Mouse (Mus musculus) retina, postnatal 7 days (tissue): ENCODE results near the gene Sirt4.

ENCODE experiments used
- DNase-seq: peaks from one replicate; pipeline ENCODE4 v3.0.0-alpha.2; 2012; ENCODE audit warnings: low read depth, low spot score

The Sirt4 gene

DNA sequence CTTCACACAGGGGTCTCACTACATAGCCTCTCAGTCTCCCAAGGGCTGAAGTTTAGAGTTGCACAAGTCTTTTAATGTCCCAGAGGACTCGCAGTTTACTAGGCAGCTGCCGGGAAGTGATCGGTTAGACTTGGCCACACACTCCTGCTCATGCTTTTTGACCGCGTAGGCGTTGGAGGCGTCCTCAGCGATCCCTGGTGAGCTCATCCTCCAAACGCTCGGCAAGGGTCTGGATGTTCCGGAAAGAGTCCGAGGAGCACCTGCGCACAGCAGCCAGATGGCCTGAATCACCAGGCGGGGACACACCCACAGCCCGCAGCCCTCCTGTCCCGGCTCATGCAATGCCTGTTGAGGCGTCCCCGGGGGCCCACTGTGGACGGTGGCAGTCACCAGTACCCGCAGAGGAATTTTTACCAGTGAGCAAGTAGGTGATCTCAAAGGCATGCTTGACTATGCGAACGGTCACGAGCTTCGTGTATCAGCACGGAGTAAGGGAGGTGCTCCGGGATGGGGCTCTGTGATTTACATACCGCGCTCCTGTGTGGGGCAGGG, 7.3 kb upstream of the Sirt4 start:
- no peak for DNase-seq

DNA sequence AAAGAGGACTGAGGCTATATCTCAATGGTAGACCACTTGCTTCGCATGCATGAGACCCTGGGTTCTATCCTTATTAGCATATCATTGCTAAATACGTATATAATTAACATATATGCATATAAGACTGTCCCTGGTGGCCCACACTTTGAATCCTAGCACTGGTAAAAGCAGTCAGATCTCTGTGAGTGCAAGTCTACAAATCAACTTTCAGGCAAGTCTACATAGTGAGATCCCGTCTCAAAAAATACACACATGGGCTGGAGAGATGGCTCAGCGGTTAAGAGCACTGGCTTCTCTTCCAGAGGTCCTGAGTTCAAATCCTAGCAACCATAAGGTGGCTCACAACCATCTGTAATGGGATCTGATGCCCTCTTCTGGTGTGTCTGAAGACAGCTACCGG, 6.6 kb upstream of the Sirt4 start:
- no peak for DNase-seq

DNA sequence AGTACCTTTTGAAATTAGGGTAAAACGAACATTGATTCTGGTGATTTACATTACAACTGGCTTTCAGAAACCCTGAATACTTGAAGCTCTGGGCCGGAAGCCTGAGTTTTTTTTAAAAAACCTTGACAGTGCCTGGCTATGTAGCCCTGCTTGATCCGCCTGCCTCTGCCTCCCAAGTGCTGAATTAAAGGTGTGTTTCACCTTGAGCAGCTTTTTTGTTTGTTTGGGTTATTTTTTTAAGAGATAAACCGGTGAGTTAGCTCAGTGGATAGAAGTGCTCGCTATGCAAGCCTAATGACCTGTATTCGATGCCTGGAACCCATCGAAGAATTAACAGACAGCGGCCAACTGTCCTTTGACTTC, 6.1 kb upstream of the Sirt4 start:
- no peak for DNase-seq

DNA sequence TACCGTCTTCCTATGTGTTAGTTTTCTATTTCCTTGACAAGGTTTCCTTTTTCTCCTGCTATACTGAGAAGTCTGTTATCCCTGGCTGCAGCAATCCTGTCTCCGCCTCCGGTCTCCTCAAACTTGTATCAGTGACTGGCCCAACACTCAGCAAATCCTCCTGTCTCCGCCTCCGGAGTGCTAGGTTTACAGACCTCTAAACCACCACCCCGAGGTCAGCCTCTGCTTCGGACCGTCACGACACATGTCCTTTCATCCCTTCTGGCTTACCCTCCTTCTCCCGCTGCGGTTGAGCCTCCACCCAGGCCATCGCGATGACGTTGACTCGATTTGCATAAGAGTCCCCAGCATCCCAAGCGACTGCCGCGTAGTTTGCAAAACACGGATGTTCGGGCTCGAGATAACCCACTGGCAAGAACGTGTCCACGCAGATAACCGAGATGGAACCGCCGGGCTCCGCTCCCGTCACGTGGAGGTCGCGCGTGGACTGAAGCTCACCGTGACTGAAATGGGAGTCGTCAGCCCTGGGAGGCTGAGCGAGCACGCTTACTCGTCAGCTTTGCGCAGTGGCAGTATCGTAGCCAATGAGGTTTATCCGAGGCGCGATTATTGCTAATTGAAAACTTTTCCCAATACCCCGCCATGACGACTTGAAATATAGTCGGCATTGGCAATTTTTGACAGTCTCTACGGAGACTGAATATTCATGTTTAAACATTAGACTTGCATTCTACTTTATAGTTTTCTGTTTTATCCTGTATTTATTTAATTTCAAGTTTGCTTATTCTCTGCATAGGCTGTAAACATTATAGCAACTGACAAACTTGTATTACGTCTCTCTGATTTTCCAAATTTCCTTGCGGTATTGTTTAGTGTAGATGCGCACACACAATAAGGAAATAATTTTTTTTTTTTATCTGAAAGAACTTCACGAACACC, 5.4 kb upstream of the Sirt4 start:
- peak; percentile 96 for DNase-seq

DNA sequence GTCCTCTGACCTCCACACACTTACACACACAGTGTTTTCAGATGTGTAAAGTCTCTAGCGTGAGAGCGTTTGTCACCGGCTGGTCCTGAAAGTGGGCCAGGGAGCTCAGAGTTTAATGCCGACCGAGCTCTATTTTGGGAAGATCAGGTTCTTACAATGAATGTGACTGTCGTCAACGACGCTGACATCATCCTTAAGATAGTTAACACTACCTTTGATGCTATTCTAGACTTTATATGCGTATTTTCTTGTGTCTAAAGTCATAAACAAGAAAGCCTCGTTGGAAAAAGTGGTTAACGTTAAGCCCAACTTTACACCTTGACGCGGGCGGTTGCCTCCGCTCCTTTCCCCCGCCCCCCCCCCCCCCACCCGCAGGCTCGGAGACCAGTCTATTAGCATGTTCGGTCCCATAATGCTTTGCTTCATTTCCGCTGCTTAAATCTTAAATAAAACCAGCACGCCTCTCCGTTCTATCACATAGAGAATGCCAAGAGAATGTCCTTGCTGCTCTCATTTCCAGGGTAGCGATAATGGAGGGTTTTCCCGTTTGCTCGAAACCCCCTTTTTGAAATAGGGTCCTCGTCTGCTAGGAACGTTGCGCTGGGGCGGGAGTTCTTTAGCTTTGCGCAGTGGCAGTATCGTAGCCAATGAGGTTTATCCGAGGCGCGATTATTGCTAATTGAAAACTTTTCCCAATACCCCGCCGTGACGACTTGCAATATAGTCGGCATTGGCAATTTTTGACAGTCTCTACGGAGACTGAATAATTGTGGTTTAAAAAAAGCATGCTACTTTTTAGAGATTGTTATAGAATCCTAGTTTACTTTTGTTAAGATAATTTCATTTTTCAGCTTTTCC, 4.5 kb upstream of the Sirt4 start:
- DNase-seq: peak; percentile 81

DNA sequence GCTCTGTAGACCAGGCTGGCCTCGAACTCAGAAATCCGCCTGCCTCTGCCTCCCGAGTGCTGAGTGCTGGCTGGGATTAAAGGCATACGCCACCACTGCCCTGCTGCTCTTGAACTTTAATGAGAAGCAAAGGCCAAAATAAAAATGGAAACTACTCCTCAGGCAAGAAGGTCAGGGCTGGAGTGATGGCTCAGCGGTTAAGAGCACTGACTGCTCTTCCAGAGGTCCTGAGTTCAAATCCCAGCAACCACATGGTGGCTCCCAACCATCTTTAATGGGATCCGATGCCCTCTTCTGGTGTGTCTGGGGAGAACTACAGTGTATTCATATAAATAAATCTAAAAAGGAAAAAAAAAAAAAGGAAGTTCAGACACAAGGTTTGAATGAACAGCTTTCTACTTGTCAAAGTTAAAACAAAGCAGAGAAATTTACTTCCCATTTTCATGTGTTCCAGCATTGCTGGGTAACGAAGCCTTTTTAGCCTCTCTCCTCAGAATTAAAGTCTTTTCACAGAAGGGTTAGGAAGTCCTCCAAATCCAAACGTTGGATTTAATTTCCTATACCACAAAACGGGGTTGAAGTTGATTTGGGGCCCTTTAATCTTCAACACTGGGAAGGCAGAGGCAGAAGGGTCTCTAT, 3.5 kb upstream of the Sirt4 start:
- DNase-seq: no peak

DNA sequence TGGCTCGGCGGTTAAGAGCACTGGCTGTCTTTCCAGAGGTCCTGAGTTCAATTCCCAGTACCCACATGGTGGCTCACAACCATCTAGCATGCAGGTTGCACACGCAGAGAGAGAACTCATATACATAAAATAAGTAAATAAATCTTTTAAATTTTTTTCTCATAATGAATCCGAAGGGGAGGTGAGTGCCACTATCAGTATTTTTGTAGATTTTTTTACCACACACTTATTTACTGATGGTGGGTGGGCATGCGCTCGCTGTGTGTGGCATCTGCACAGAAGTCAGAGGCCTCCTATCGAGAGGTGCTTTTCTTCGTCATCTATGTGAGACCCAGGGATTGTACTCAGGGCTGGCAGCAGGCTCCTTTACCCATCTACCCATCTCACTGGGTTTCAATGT, 2.8 kb upstream of the Sirt4 start:
- no peak for DNase-seq

DNA sequence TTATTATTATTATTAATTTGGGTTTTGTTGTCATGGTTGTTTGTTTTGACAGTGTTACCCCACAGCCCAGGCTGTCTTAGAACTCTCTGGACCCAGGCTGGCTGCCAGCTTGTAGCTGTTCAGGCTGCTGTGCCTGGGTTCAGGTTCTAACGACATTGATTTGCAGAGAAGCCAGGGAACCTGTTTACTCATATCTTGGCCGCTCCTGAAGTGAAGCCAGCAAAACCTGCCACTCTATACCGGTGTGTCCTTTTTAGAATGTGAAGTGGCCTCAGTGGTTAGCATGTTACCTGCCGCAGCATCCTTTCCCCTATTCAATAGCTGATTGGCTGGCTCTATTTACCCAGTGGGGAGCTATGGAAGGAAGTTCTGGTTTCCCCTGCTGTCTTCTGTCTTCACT, 2.2 kb upstream of the Sirt4 start:
- DNase-seq: no peak

DNA sequence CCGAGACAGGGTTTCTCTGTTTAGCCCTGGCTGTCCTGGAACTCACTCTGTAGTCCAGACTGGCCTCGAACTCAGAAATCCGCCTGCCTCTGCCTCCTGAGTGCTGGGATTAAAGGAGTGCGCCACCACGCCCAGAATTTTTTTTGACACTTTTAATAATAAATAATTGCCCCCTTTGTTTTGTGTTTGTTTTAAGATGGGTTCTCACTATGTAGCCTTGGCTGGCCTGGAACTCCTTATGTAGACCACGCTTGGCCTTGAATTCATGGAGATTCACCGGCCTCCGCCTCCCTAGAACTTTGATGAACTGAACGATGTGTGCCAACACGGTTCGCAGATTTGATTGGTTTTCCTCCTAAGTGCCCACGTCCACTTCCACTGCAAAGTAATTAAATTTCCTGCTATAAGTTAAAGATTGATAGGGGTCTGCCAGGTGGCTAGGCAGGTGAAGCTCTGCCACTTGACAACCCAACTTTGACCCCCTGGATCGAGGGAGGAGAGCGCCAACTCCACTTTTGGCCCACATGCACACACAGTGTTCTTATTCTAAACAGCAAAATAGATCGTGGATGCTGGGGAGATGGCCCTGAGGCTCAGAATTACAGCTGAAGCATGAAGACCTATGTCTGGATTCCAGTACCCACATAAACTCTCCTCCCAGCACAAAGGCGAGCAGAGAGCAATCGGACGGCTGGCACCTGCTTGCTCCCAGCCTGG, 1.1 kb upstream of the Sirt4 start:
- no peak for DNase-seq

DNA sequence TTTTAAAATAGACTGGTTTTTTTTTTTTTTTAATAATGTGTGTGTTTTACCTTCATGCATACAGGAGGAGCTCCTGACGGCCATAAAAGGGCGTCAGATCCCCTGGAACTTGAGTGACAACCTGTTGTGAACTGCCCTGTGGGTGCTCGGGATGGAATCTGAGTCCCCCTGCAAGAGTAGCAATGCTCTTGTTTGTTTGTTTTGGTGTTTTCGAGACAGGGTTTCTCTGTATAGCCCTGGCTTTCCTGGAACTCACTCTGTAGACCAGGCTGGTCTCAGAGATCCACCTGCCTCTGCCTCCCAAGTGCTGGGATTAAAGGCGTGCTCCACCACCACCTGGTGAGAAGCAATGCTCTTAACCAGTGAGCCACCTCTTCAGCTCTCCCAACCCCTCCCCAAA, 471 bp upstream of the Sirt4 start:
- DNase-seq: no peak

DNA sequence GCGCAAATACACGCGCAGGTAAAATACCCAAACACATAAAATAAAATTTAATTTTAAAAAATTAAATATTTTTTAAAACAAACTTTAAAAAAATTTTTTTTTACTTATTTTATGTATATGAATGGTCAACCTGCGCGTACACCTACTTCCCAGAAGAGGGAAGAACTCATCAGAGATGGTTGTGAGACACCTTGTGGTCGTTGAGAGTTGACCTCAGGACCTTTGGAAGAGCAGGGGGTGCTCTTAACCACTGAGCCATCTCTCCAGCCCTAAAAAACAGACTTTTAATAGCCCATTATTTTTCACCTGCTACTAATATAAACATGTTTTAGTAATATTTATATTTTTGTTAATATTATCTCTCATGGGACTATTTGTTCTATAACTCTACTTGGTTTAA, 1.1 kb downstream of the Sirt4 start:
- no peak for DNase-seq

DNA sequence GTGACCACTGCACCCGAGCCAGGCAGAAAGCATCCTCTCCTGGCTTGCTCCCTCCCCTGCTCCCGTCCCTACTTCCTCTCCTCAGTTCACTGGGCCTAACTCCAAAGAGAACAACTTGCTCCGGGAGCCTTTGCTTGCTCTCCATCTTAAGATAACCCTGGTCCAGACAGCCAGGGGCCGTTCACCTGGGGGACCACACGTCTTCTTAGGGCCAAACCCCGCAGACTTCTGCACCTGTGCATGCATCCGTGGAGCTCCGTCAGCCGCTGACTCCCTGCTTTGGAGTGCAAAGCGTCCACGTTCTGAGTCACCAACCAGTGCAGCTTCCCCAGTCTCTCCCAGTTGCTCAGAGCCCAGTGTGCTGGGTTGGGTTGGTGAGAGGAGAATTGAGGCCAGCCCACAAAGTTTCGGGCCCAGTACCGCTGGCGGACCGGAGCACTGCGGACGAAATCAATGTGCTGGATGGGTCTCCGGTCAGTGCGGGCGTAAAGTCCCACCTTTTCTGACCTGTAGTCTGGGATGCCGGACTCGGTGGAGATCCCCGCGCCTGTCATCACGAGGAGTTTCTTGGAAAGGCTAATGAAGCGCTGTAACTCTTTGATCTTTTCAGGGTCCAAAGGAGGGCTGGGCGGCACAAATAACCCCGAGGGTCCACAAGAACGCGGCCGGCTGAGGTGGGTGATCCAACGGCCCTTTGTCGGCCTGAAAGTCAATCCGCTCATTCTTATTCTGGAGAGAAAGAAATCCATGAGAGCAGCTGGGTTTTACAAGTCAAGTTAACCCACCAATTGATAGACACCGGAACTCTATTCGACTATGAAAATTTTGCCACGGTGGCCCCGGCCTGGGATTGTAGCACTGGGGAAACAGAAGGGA, 1.9 kb downstream of the Sirt4 start:
- DNase-seq: no peak

DNA sequence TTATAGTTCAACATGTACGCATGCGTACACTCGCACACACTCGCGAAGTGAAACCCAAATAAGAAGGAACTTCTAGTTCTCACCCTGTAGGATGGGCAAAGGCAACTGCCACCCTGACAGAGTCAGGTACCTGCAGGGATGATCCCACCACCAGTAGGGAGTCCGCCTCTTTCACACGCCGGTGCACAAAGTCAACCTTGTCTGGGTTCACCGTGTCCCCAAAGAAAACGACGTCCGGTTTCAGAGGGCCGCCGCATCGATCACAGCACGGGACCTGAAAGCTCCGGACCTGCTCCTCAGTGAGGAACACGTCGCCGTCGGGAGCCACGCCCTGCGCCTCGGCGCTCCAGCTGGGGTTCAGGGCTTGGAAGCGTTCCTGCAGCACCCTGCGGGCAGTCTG, 4.4 kb downstream of the Sirt4 start:
- DNase-seq: no peak

DNA sequence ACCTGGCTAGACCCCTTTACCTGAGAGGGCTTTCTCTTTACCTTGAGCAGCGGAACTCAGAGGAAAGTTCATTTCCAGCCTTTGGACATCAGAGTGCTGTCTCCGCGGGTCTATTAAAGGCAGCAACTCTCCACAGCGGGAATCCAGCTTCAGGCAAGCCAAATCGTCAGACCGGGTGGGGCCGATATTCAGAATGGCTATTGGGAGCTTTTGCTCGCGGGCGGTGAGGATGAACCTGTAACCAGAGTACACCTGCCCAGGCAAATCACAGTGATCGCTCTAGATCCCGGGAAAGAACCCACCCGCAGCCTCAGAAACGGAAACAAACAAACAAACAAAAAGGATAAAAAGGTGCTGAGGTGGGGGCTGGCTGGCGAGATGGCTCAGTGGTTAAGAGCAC, 5.0 kb downstream of the Sirt4 start:
- DNase-seq: no peak

DNA sequence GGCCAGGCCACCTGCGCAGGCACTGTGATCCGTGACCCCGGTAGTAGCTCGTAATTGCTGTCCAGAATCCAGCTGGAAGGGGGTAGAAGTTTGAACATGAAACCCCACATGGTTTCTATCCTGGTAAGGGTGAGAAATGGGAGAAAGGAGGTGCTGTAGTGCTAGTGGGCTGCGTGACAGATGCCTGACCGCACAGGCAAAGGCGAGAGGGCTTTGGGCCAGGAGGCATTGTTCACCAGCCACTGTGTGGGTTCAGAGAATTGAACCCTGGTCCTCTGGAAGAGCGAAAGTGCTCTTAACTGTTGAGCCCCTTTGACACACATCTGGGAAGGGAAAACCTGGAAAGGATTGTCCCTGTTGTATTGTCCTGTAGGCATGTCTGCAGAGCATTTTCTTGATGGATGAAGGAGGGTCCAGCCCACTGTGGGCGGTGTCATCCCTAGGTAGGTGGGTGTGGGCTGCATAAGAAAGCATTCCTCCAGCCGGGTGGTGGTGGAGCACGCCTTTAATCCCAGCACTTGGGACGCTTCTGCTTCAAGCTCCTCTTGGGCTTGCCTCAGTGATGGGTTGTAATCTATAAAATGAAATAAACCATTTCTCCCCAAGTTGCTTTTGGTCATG, 8.3 kb downstream of the Sirt4 start:
- no peak for DNase-seq

DNA sequence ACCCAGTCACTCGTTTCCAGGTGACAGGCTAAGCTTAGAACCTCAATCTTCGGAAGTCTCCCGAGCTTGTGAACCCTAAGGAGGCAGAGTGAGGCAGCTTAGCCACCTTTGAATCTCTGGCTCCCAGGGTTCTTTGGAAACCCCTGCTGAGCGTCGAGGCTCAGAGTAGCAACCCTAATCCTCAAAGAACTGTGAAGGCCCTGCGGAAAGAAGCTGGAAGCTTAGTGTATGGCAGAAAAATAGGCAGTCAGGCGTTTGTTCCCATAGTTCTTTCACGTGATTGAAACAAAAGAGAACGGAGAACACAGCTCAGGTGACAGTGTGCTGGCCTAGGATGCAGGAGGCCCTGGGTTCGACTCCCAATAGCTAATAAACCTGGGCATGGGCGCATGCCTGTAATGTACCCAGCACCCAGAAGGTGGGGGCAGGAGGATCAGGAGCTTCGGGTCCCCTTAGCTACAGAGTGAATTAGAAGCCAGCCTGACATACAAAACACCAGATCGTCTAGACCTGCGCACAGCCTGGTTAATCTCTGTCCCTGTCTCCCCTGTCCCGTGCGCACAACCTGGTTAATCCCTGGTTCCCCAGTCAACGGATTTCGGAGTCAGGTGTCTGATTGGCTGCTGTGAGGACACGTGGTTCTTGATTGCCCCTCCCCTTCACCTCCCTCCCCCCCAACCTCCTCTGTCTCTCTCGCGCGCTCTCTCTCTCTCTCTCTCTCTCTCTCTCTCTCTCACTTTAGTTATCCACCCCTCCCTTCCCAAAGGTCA, 9.0 kb downstream of the Sirt4 start:
- peak; percentile 88 for DNase-seq

DNA sequence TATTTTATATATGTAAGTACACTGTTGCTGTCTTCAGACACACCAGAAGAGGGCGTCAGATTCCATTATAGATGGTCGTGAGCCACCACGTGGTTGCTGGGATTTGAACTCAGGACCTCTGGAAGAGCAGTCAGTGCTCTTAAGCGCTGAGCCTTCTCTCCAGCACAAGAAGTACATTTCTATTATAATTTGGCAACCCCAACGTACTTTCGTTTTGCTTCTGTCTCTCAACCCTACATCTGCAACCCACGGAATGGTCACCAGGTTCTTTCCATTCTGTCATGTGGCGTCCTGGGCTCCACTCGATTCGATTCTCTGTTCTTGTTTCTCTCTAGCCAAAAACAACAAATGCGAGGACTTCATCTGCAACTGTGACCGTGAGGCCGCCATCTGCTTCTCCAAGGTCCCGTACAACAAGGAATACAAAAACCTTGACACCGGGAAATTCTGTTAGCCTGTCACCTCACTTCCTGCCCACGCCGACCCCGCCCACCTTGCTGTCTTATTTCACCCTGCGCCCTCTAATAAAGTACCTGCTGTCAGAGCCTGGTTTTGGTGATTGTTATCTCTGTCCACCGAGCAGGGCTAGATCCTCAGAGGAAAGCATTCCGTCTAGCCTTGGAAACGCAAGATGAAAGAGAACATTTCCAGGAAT, 10.2 kb downstream of the Sirt4 start:
- DNase-seq: no peak

DNA sequence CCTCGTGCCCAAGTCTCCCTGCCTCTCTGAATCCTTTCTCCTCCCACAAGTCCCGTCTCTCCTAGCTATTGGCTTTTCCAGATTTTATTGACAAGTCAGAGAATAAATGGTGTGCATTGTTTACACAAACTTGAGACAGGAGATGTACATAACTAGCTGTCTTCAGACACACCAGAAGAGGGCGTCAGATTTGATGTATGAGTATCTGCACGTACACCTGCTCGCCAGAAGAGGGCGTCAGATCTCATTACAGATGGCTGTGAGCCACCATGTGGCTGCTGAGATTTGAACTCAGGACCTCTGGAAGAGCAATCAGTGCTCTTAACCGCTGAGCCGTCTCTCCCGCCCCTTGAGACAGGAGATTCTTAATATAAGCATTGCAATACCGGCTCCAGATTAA, 11.3 kb downstream of the Sirt4 start:
- DNase-seq: no peak
